Mouse (Mus musculus) left cerebral cortex, postnatal 10 days (tissue): ENCODE measurements at regions not wholly inside any gene's neighbourhood (a gene's known extent, or its start where the extent isn't known, plus 50 kb on each side); places are given as distances from the start of the nearest gene placed in this dataset.

ENCODE experiments used
- DNase-seq, 2 experiments: peaks; one replicate each; pipeline ENCODE4 v3.0.0; 2021 to 2022; ENCODE audit warnings: low spot score in 2 of 2, mixed read lengths in 1 of 2; ENCODE audit errors: extremely low spot score in 1 of 2
- intact Hi-C: fragments of 180-260 bp; cut with DNase I; formaldehyde crosslinking; loops from one replicate; pipeline ENCODE4 v1.15.1; 2025

DNA sequence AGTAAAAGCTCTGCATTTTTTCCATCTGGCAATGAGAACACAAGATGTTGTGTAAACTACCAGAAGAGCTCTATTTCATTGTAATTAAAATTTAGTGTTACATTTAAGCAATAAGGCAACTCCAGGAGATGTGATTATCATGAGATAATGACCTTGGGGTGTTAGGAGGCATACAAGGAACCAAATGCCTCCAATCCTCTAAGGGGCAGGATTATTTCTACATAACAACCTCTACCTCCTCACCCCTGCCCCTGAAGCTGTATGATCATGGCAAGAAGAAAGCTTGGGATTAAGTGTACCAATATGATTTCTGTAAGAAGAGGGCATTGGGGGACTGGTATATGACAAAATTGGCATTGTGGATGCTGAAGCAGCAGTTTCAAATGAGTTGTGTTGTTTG is 228.8 kb downstream of the Rpl36a-ps1 start:
- no peak for DNase-seq
- intact Hi-C loops, result no loop called here

DNA sequence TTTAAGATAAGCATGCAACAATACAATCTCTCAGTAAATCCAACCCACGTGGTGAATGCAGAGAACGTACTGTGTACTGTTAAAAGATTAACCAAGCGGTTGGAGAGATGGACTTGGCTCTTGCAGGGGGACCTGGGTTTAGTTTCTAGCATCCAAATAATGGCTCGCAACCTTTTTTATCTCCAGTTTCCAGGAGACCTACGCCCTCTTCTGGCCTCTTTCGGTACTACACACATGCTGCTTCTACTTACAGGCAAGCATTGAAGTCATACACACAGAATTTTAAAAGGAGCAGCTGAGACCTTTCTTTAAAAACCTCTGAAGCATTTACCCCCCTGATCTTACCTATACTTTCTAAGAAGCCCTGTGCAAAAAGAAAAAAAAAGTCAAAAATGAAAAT is 243.4 kb downstream of the Rpl36a-ps1 start:
- intact Hi-C loops, result no loop called here
- no peak for DNase-seq

DNA sequence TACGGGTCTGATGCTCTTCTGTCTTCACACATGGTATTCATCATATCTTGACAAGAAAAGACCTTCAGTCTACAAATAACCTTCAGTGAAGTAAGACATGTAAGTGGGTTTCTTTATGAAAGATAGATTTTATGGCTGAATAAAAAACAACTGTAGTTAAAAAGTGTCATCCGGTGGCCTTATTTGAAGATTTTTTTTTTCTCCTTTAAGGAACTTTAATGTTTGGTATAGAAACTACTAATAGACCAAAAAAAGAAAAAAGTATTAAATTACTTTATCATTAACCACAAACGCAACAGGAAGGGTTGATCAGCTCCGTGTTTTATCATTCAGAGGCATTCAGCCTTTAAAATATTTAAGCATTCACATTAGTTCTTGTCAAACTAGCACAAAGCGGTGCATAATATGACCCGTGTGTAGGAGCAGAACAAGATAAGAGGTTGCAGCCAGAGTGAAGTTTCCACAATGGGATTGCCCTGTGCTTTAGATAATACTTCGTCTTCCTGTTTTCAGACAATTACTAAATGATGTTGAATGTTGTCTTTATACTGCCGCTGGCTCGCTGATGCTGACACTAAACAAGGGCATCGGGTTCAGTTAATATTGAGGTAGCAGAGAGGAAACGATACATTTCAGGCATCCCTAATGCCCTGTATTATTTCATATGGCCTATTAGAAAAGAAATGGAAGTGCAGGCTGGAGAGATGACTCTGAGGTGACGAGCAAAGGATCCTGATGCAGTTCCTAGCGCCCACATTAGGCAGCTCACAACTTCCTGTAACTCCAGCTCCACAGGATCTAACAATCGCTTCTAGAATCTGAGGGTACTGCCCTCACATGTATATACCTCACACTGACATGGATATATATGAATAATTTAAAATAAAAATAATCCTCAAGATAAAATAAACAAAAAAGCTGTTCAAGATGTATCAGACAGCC is 244.8 kb downstream of the Rpl36a-ps1 start:
- intact Hi-C loops, result no loop called here
- DNase-seq, result no peak

DNA sequence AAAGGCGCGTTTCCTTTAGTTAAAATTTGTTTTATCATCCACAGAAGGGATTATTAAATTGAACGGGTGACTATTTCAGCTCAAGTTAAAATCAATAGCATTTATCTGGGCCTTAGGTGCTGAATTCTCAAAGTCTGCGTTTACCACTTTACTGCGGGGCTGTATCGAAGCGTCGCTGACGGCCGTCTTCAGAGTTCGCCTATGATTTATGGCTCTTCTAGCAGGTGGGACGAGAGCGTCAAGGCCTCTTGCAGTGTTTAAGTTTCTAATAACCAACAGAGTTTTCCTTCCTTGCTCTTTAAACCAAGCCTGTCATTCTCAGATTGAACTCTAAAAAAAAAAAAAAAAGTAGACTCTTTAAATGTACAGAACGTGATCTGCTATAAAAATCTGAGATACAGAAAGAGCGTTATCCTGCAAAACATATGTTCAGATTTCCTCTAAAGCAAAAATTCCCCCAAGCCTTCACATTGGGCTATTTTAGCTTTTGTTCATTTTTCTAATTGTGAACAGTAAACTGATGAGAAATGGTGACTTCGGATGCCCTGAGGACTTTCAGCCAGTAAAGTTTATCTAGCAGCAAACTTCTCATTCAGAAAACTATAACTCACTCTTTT is 246.9 kb downstream of the Rpl36a-ps1 start:
- DNase-seq, result no peak
- intact Hi-C loops, result no loop called here

DNA sequence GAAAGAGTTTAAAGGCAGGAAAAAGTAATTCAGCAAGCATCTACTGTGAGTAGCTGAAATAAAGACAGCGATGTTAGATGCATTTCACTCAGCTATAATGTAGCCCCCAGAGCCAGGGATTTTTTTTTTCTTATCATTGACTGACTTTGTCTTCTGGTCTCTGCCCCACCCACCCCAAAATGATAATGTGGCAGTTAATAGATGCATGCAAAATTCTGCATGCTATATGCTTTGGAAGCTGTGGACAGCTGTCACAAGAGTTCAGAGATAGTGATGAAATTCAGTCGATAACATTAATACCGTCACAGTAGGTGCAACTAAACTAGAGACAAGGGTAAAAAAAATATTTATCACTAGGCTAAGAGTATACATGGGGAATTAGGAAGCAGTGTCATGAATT is 263.7 kb downstream of the Rpl36a-ps1 start:
- intact Hi-C loops, result no loop called here
- no peak for DNase-seq

DNA sequence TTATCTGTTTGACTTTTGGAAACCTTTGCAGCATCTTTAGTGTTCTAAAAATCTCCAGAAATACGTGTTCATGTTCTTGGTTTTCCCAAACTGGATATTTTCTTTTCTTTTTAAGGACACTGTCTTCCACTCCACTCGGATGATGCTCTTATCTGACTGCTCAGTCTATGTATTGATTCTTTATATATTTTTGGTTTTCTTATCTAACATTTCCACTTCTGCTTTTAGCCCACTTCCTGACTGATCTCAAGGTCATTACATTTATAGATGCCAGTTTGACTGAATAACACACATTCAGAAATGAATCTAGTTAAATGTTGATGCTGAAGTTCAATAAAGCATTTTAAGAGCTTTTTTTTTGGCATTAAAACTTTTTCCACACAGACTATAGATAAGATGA is 265.3 kb downstream of the Rpl36a-ps1 start:
- intact Hi-C loops, result no loop called here
- DNase-seq, result no peak

DNA sequence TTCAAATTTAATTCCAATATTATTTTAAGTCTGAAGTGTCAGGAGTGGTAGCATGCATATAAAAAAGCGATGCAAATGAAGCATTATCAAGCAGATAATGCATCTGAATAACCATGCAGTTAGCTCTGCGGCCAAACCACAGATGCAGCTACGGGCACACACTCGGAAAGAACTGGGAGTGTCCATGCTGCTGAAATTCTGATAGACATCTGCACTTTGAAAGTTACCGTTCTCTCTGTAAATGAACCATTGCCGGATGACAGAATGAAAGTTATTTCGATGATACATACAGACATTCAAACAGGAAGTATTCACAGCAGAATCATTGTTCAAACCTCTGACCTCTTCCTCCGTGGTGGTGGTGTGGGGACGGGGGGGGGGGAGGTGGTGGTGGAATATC is 271.6 kb downstream of the Rpl36a-ps1 start:
- intact Hi-C loops, result no loop called here
- DNase-seq, result no peak

DNA sequence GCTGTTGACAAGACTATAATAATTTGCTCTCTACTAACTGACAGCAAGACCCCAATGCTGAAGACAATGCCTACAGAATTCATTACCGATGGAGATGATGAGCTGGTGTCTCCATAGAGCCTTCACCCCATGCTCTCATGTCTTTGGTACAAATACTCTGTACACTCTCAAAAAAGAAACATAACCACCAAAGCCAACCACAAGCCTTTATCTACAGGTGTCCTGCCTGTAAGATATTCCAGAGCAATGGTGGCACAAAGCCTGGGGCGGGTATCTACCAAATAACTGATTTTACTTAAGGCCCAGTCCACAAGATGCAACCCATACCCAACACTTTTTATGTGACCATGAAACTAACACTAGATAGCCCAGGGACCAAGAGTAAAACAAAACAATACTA is 273.1 kb downstream of the Rpl36a-ps1 start:
- no peak for DNase-seq
- intact Hi-C loops, result no loop called here

DNA sequence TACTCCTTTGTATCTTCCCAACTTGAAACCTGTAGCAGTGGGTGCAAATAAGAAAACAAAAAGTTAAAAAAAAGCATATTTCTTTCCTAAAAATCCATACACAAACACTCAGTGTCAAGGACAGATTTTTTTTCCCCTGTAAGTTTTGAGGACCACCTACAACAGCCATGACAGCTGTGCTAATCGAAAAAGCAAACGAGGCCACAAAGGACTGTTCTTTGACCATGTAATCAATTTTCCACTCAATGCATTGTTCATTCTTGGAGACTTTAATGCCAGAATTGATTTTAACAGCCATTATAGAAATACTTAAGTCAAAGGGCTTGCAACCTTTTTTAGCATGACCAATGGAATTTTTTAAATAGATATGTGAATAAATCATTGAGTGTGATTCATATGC is 286.1 kb downstream of the Rpl36a-ps1 start:
- DNase-seq, result no peak
- intact Hi-C loops, result no loop called here

DNA sequence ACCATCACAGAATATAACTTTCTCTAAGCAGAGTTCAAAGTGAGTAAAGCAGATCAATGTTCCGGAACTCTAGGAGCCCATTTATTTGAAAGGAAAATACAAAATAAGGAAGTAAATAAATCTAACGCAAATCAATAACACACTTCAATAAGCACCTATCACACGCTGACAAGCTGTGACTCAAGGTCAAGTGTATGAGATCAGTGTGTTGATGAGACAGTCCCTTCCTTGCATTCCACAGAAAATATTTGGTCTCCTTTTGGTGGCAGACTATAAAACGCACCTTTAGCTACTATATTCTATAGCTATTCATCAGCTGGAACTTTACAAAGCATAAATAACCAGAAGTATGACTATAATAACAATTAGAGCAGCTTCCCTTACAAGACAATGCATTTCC is 286.5 kb downstream of the Rpl36a-ps1 start:
- intact Hi-C loops, result no loop called here
- no peak for DNase-seq

DNA sequence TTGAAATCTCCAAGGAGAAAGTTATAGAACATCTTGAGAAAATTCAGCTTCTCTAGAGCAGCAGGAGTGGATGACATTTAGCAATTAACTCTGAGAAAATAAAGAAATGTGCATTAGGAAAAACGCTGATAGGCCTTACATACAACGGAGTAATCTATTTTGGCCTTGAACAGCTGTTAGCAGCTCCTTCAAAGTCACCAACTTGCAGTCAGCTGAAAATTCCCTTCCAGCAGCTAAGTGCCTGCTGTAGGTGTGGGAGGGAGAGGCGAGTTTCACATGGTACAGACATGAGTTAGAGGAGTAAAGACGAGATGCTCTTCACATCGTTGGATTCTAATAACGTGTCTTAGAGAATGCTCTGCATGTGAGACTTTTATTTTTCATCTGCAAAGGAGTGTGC is 290.8 kb downstream of the Rpl36a-ps1 start:
- no peak for DNase-seq
- intact Hi-C loops, result no loop called here

DNA sequence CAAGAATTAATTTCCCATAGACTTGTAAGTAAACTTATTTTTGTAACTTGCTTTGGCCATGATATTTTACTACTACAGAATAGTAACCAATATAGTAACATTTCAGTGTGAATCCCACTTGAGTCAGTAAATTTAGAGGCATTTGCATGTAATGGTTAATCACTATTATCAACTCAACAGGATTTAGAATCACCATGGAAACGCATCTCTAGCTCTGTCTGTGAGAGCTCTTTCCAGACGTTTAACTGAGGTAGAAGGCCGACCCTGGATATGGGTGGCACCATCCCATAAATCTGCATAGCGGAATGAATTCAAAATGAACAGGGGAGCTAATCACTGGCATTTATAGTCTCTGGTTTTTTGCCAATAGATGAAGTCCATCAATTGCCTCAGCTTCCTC is 337.6 kb downstream of the Rpl36a-ps1 start:
- DNase-seq, result no peak
- intact Hi-C loops, result no loop called here

DNA sequence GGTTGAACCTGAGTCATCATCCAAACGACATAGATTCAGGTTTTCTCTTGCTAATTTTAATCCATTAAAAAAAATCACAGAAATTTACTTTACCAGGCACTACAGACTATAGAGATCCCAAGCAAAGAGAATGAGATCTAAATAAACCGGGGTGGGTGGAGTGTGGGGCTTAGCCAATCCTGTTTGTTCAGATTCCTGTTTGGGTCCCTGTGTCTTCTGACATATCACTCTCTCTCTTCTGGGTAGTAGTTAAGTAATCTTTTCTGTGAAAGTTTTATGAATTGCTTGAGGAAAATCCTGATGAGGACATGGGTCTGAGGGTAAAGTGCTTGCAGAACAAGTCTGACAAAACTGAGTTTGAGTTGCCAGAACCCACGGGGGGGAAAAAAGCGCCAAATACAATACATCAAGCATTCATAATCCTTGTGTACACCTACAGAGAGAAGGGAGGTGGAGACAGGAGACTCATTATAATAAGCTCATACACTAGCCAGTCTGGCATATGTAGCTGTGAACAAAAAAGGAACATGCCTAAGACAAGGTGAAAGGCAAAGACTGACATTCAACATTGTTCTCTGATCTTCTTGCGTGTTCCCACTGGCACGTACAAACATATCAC is 339.8 kb downstream of the Rpl36a-ps1 start:
- intact Hi-C loops, result no loop called here

DNA sequence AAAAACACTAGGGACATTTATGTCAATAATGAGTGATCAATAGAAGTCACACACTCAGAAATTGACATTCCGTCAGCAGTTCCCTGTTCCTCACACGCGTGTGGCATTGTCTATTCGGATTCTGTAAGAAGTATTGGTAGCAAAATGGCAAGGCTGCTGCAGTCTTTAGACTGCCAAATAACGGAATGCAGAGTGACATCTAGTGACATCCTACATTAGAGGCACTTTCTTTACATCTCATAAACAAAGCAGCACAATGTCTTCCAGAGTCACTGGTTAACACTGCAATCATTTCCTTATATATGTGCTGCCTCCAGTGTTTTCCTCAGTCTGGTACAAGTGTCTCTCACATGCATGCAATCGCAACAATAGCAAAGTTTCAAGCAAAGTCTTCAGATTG is 342.9 kb downstream of the Rpl36a-ps1 start:
- intact Hi-C loops, result no loop called here
- no peak for DNase-seq

More for the DNA sequence above, 339.8 kb downstream of the Rpl36a-ps1 start:
- DNase-seq, result no peak

DNA sequence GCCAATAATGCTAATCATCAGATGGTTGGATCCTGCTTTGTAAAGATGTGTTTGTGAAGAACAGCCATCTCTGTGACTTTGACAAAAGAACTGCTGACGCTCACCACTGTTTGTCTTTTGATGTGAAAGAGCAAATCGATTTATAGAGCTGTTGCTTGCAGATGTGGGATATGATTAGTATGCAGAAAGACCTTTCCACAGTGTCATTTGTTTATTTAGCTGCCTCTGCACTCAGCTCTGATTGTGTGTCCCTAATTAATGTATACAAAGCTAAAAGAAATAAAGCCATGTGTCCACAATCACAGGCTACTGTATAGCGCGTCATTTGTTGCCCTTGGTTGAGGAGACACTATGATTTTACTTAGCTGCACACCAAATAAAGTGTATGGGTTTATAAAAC is 343.6 kb downstream of the Rpl36a-ps1 start:
- no peak for DNase-seq
- intact Hi-C loops, result no loop called here

DNA sequence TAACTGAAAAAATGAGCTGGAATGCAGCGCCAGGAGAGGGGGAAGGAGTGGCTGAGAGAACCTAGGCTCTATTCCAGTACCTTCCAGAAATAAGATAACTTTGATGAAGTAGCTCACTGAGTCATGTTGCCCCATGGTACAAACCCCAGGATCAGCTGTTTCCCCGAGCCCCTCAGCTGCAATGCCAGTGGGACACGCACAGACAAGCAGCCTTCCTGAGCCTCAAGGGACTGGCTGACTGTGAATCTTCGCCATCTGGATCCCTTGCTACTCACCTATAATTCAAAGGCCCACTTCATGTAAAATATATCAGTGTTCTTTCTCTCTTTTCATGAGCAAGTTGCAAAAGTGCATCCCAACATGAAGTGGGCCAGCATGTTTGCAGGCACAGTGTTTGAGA is 346.5 kb downstream of the Rpl36a-ps1 start:
- intact Hi-C loops, result no loop called here
- DNase-seq, result no peak

DNA sequence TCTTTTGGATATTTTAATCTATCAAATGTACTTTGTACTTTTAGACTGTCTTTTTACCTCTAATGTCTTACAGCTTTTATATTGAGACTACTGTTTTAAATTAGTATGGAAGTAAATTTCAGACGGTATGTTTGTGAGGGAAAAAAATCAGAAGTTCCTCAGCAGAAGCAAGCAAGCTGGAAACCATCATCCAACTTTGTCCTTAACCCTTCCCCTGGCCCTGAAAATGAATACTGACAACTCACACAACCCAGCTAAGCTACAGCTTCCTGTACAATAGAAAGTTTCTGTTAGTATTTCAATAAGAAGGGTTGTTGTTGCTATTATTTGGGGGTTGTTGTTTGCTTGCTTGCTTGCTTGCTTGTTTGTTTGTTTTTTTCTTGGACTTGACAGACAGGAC is 350.4 kb downstream of the Rpl36a-ps1 start:
- DNase-seq, result no peak
- intact Hi-C loops, result no loop called here

DNA sequence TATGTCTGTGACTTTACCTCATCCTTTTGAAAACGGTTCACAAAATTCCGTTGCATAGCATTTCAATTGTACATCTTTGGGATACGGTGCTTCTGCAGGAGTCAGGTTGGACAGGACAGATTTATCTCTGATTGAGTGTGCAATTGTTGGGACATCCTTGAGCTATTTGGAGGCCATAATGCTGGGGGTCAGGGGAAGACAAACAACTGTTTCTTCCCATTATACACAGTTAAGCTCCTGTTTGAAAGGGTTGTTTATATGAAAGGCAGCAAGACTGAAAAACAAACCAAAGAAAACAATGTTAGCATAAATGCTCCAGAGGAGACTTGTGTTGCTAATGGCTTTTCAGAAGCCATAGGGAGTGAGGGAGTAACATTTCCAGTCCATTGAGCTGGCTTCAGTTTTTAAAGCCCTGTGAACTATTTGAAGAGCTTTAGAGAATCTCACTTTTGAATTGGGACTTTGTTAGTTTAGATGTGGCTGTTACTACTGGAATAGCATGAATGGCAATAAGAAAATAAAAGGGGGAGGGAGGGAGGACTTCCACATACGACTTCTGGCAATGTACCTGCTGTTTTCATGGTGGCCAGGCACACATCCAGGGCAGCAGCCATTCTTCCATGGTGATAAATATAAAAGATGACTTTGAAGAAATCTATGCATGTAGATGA is 351.3 kb downstream of the Rpl36a-ps1 start:
- DNase-seq, result no peak
- intact Hi-C loops, result no loop called here

DNA sequence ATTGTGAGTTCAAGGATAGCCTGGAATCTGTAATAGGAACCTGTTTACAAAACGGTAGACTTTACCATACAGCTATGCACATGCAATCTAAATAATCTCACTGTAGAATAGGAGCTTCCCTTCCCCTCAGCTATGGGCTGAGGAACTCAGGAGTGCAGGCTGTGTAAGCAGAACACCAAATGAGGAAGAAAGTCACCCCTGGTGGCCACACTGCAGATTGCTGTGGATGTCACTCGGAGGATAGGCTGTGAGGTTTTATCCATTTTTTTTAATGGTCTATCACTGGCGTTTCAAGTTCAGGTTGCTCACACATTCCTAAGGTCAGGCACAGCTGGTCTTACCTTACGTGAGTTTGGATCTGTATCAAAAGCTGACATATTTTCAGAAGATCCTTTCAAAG is 365.1 kb downstream of the Rpl36a-ps1 start:
- intact Hi-C loops, result no loop called here
- DNase-seq, result no peak

DNA sequence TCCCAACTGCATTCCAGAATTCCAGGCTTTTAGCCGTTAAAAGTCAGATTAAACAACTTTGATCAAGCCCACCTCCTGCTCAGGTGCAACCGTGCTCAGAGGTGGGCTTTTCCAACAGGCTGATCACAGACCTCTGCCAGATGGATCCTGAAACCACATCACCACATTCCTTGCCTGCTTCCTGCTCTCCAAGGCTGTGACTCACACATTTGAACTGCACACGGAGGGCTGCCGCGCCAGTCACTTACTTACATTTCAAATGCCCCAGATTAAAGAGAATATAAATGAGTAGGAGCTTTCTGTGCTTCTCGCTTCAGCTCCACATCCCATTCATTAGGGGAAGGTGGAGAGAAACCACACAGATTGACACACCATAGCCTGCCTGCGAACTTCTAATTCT is 367.6 kb downstream of the Rpl36a-ps1 start:
- DNase-seq, result no peak
- intact Hi-C loops, result no loop called here
